Comparison of ENCODE assay signal across 8 mouse cellular contexts in the genomic region with DNA sequence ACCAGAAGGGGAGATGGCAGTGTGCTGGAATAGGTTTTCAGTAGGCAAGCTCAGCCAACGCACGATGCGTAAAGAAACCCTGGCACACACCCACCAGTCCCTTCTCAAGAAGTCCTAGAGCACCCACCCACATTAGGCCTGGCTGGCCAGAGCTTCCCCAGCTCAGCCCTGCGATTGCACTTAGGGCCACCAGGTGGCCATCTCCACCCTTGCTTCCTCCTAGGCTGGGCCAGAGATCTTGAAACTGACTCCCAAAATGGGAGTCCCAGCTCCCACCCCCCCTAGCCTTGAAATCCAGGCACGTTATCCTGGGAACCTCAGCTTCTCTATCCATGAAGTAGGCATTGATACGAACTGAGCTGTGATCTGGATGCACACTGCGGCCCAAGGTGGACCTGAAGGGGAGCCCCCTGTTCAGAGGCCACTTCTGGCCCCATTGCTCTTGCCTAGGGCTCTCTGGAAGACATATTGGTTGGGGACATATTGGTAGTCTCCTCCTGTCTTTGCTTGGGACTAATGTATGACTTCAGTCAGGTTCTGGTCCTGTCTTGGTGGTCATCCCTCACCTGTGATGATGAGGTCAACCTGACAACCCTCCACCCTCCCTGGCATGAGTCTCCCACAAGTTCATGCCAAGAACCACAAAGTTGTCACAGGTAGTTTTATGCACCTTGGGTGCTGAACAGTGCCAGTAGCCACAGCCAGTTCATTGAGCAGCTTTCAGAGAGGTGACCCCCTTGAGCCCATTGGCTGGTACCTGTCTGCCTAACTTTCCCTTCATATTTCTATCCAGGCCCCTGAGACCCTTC. TPM values are rescaled to one million over a fixed set of nuclear protein-coding genes. Genes with fewer than 3 reads are reported as not detected.
DNase-seq lines count a peak whose midpoint lies in the region; ATAC-seq and TF ChIP-seq lines count a peak whose summit lies in the region.

No protein-coding gene starts in this region.

- H3K9ac ChIP-seq in heart, embryonic 16.5 days (ENCODE audit: low read length): no peak overlapping the region

- TF ChIP-seq POLR2A in thymus, adult 2 months (IDR thresholded peaks at IDR 0.05; ENCODE audit: control insufficient read depth, extremely low read depth, insufficient read depth, low read length, poor library complexity): no peak

- ATAC-seq in frontal cortex, adult (ENCODE audit: low TSS enrichment): peak; percentile 90
- ATAC-seq in heart, embryonic 16.5 days (replicated peaks; ENCODE audit: extremely low read depth, insufficient read depth, low FRiP score): 0 out of 2 replicates have a peak, but pooled peaks have one; percentile 32

- no peak overlapping the region for H3K4me3 ChIP-seq in thymus, adult 2 months (ENCODE audit: control insufficient read depth, insufficient read depth, low read length)
- no peak overlapping the region for H3K4me3 ChIP-seq in heart, embryonic 16.5 days (ENCODE audit: low read length)
- no peak overlapping the region for H3K4me3 ChIP-seq in limb, embryonic 10.5 days

- H3K9me3 ChIP-seq in heart, embryonic 16.5 days (replicated peaks; ENCODE audit: control insufficient read depth, low read length): no peaks in the 10 kb centered on the region
- H3K9me3 ChIP-seq in limb, embryonic 10.5 days (replicated peaks): no peaks in the 10 kb centered on the region

- peaks cover 29% of the 10 kb centered on the region for H3K4me1 ChIP-seq in thymus, adult 2 months (replicated peaks; ENCODE audit: control insufficient read depth, insufficient read depth, low read length)
- H3K4me1 ChIP-seq in heart, embryonic 16.5 days (ENCODE audit: control insufficient read depth, insufficient read depth, low read length): no peaks in the 10 kb centered on the region
- peaks cover 28% of the 10 kb centered on the region for H3K4me1 ChIP-seq in limb, embryonic 10.5 days

- 73% methylated on average over 7 of the region's 7 CpGs for WGBS in thymus, adult 2 months
- 41% methylated on average over 7 of the region's 7 CpGs for WGBS in heart, embryonic 16.5 days
- WGBS in limb, embryonic 10.5 days: 48% methylated on average over 7 of the region's 7 CpGs

- DNase-seq in frontal cortex, postnatal 14 days (ENCODE audit: low spot score in 2 of 2): no peak
- DNase-seq in thymus, adult 2 months: no peak
- no peak for DNase-seq in thymus, adult 18-20 months
- DNase-seq in cerebellum, adult 9-11 months: peak; percentile 51
- peak; percentile 56 for DNase-seq in limb, embryonic 10.5 days (ENCODE audit: low spot score)
- DNase-seq in skeletal muscle tissue, adult 2 months (ENCODE audit: low read depth, low spot score): peak; percentile 31

- H3K27ac ChIP-seq in thymus, adult 2 months (ENCODE audit: control insufficient read depth, insufficient read depth, low read length): no peak overlapping the region
- H3K27ac ChIP-seq in heart, embryonic 16.5 days (ENCODE audit: low read length): no peak overlapping the region
- no peak overlapping the region for H3K27ac ChIP-seq in limb, embryonic 10.5 days

- no peak overlapping the region for H3K4me2 ChIP-seq in heart, embryonic 16.5 days (ENCODE audit: low read depth, low read length)

- no peaks in the 10 kb centered on the region for H3K27me3 ChIP-seq in thymus, adult 2 months (ENCODE audit: control insufficient read depth, insufficient read depth, low read length)
- H3K27me3 ChIP-seq in heart, embryonic 16.5 days (ENCODE audit: control insufficient read depth, insufficient read depth, low read length): no peaks in the 10 kb centered on the region
- peaks cover 12% of the 10 kb centered on the region; the same call in 1 of the 2 replicates for H3K27me3 ChIP-seq in limb, embryonic 10.5 days (ENCODE audit: low read depth, poor library complexity, severe bottlenecking)

- peaks cover 52% of the 10 kb centered on the region for H3K36me3 ChIP-seq in thymus, adult 2 months (ENCODE audit: control insufficient read depth, insufficient read depth, low read length)
- no peaks in the 10 kb centered on the region for H3K36me3 ChIP-seq in heart, embryonic 16.5 days (ENCODE audit: control insufficient read depth, insufficient read depth)
- no peaks in the 10 kb centered on the region for H3K36me3 ChIP-seq in limb, embryonic 10.5 days

- TF ChIP-seq CTCF in thymus, adult 2 months (IDR thresholded peaks at IDR 0.05; ENCODE audit: borderline replicate concordance, control insufficient read depth, extremely low read depth, insufficient read depth, low read length, poor library complexity): peak; percentile 69; the same call in 1 of the 2 replicates

RNA-seq across cellular contexts. Expression of gene Grap, which starts 13.1 kb away (rescaled TPM):
- 119 and 124 TPM in 2 replicates for polyA plus RNA-seq in thymus, adult 2 months (2012; rRNA removed)
- 13.9 and 15.7 TPM in 2 replicates for polyA plus RNA-seq in heart, embryonic 16.5 days (2015; fragmentation: Nextera tagmentation; extraction: Ambion mirVana)
- 6.9 and 7.1 TPM in 2 replicates for polyA plus RNA-seq in limb, embryonic 10.5 days (2016; fragmentation: Nextera tagmentation; extraction: Ambion mirVana)

RNA-seq across cellular contexts. Expression of gene Fam83g, which starts 17.7 kb away (rescaled TPM):
- polyA plus RNA-seq in thymus, adult 2 months (2012; rRNA removed): 8.9 and 9.5 TPM in 2 replicates
- polyA plus RNA-seq in heart, embryonic 16.5 days (2015; fragmentation: Nextera tagmentation; extraction: Ambion mirVana): 0.97 and 1.5 TPM in 2 replicates
- 2.2 and 2.4 TPM in 2 replicates for polyA plus RNA-seq in limb, embryonic 10.5 days (2016; fragmentation: Nextera tagmentation; extraction: Ambion mirVana)

RNA-seq across cellular contexts. Expression of gene Slc5a10, which starts 54.4 kb away (rescaled TPM):
- polyA plus RNA-seq in thymus, adult 2 months (2012; rRNA removed): 0.27 and 0.36 TPM in 2 replicates
- polyA plus RNA-seq in heart, embryonic 16.5 days (2015; fragmentation: Nextera tagmentation; extraction: Ambion mirVana): 0.11 TPM in 1 of 2 replicates, not detected in the other
- polyA plus RNA-seq in limb, embryonic 10.5 days (2016; fragmentation: Nextera tagmentation; extraction: Ambion mirVana): 0.08 and 0.11 TPM in 2 replicates

Comparison
In these comparisons a context has a peak if more than half of its experiments do, and no peak if none do; other contexts are left out.
1. DNase-seq: peak in cerebellum, adult 9-11 months (single experiment), limb, embryonic 10.5 days (single experiment) and skeletal muscle tissue, adult 2 months (single experiment); none in frontal cortex, postnatal 14 days (0 of 2), thymus, adult 2 months (single experiment) and thymus, adult 18-20 months (0 of 2).